Mouse (Mus musculus): Measurements from ENCODE around the gene Unc119.

Unc119 gene

DNA sequence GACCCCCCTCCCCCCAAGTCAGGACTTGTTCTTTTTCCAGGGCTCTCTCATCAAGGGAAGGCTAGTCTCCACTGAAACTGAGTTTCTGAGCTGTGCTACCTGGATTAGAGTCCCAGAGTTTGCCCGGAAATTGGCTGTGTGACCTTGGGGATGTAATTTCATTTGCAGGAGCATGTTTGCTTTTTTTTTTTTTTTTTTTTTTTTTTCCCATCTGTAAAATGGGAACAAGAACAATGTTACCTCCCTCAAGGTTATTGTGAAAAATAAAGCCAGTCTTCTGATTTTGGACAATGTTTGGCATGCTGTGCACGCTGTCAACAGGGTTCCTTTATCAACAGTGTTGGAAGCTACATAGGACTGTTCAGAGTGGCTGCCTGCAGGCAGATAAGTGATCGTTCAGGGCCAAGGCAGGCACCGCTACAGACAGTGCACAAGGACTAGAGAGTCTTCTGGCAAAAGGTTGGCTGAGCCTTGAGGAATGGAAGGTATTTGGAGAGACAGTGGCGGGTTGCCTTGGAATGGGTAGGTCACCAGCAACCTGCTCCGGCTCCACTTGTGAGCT lies 1.1 kb downstream of the Unc119 start:
- in situ Hi-C loops (cut with MboI, MseI), result no loop called here

DNA sequence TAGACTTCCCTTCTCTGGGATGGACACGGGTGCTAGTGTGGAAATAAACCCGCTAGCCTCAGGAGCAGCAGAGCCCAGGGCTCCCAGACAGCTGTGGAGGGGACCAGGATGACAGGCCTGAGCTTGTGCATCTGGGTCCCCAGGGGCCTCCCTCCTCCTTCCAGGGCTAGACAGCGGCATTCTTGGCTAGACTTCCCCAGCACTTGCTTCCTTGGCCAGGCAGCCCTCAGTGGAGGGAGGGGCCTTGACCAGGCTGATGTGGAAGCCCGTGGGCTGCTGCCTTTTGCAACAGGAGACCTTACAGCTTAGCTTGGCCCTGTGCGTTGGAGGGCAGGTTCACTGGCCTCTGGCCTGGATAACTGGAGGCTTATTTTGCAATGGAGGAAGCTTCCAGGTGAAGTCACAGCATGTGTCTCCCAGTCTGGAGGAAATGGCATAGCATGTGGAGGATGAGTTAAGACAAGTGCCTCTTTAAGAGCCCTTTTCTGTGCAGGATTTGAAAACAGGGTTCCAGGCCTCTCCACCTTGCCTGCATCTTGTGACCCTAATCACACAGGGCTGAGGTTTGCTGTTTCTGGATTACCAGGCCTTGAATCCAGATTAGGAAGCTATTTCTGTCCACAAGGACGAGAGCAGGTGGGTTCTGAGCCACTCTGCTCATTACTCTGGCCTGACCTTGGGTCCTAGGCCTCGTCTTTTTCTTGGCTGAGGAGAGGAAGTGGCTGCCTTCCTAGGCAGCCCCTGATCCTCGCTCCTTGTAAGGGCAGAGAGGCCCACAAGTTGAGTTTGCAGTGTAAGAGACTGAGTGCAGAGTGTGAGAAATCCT lies 1.8 kb downstream of the Unc119 start:
- in situ Hi-C loops (cut with MboI, MseI), result no loop called here

DNA sequence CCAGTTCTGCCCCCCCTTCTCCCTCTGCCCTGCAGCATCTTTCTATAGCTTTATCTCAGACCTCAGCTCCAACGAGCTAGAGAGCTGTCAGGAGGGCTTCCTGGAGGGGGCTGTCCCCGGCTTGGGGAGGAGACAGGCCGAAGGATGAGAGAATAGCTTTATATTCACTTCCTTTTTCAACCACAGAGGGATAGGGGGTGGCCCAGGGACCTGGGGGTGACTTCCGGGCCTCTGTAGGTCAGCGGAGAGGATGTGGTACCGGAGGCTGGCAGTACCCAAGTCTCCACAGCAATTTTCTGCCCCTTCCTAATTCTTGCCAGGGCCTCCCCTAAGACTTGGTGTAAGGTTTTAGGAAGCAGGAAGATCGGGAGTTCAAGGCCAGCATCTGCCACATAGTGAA lies 2.5 kb downstream of the Unc119 start:
- in situ Hi-C loops (cut with MboI, MseI), result no loop called here

DNA sequence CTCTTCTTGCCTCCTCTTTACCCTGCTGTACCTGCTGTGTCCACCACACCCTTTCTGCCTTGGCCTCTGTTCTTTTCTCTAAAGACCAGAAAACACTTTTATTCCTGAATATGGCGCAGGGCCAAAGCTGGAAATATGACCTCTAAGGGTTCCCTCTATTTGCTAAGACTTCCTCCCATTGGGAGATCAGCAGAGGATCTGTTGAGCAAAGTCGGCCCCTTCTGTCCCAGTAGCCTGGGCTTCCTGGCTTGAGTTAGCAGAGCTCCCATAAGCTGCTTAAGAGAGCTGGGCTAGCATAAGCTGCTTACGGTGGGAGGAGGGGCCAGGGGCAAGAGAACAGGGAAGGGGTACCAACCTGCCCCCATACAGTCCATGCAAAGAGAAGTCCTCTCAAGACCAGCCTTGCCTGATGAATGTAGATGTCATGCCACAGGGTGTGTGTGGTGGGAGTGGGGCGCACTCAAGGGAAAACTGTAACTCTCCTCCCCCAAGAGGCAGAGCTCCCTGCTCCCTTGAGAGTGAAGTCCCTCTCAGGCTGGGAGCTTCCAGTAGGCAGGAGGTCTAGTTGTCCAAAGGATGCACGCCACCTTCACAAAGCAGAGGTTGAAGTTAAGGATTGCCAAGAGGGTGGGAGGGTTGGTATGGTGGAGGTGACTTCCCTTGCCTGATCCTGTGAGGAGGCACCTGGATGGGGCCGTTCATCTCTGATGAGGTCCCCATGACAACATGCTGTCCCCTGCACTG lies 3.2 kb downstream of the Unc119 start:
- in situ Hi-C loops (cut with MboI, MseI), result no loop called here

DNA sequence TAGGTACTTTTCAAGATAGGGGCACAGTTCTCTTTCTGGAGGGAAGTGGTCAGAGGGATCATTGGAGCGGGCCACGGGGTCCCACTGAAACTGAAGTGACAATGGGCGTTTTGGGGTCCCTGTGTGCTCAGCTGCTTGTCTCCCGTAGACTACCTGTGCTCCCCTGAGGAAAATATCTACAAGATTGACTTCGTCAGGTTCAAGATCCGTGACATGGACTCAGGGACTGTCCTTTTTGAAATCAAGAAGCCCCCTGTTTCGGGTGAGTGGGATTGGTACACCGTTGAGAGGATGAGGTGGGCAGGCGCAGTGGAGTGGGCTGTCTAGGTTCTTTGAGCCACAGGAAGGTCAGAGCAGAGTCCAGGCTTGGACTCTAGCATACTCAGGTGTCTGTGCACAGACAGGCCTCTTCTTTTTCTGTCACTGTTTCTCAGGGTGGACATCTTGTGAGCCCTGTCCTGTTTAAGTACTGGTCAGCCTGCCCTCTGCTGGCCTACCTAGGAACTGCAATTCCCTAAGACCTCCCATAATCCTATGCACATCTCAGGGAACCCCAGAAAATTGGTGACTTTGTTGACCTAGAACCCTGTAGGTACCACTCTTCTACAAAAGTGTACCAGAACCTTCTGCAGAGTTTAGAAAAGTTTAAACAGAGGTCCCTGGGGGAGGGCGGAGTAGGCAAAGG lies 3.9 kb downstream of the Unc119 start:
- in situ Hi-C loops (cut with MboI, MseI), result no loop called here

DNA sequence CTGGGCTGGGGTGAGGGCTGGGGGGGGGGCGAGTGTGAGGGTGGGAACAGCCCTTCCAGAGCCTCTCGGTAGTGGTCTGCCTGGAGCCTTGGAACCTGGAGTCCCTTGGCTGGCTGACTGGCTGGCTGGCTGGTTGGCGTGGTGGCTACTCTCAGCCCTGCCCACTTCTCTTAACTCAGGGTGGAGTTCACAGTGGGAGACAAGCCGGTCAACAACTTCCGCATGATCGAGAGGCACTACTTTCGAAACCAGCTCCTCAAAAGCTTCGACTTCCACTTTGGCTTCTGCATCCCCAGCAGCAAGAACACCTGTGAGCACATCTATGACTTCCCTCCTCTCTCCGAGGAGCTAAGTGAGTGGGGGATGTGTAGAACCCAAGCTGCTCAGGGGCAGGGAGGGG lies 4.6 kb downstream of the Unc119 start:
- in situ Hi-C loops (cut with MboI, MseI), result no loop called here

DNA sequence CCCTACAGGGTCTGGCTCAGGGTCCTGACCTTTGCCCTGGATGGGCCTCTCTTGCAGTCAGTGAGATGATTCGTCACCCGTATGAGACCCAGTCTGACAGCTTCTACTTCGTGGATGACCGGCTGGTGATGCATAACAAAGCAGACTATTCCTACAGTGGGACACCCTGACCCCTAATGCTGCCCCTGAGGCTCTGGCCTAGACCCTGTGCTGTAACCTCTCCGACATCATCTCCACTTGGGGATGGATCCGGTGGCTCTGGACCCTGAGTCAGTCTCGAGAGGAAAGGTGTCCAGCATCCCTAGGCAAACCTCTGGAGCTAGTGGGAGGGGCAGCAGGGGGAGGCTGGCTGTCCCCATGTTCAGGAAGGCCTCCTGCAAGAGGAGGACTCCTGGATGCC lies 5.2 kb downstream of the Unc119 start:
- in situ Hi-C loops (cut with MboI, MseI), result no loop called here

DNA sequence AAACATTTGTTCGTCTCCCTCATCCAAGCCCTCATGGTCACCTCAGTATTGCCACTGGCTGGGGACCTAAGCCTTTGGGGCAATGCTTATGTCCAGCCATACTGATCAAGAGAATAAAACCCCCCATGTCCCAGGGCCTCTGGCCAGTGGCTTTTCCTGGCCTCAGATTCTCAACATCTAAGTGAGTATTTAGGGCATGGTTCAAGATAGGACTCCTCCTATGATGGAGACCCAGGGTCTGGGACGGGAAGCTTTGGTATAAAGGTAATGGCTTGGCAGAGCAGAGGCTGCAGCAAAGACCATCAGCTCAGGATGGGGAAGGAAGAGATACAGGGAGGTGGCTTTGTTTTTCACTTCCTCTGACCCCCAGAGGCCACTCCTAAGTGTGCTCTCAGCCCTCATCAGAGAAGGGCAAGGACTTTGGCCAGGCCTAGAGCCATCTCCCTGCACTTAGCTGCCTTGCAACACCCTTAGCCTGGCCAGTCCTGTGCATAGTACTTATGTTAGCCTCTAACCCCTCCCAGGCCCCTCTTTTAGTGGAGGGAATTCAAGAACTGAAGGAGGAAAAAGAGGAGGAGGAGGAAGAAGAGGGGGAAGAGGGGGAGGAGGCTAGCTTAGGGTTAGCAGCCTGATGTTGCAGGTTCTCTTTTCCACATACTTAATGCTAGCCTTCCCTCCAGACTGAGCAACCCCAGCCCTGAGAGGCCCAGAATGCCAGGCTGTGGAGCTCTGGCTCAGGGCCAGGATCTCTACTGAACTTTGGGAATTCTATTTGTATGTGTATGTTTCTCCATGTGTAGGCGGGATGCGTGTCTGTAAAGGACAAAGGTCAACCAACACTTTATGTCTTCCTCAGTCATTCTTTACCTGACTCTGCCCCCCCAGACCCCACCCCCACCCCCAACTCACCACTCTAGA lies 6.4 kb downstream of the Unc119 start:
- in situ Hi-C loops (cut with MboI, MseI), result no loop called here

DNA sequence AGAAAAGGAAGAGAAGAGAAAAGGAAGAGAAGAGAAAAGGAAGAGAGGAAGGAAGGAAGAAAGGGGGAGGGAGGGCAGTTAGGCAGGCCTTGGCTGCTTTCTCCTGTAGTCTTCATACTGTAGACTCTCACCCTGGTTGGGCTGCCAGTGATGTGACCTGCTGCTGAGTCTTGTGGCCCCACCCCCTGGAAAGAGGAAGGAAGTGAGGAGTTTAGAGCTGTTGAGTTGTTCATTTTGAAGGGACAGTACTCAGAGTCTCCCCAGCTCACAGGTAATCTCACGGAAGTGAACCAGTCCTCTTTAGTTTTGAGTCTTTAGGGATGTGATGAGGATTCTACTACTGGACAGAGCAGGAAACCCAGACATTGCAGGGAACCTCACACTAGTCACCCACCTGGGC lies 9.8 kb downstream of the Unc119 start:
- in situ Hi-C loops (cut with MboI, MseI), result no loop called here

DNA sequence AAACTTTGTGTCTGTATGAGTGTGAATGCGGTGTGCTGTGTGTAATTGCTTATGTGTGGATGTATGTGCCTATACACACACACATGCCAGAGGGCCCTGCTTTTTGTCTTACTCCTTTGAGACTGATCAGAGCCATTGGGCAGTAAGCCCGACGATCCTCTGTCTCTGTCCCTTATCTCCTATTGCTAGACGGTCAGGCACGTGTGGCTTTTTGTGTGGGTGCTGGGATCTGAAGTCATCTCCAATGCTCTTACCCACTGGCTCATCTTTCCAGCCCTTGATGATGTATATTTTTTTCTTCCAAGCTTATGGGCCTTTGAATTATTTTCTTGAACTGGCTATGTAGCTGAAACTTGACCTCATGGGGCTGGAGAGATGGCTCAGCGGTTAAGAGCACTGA lies 11.6 kb downstream of the Unc119 start:
- in situ Hi-C loops (cut with MboI, MseI), result no loop called here

DNA sequence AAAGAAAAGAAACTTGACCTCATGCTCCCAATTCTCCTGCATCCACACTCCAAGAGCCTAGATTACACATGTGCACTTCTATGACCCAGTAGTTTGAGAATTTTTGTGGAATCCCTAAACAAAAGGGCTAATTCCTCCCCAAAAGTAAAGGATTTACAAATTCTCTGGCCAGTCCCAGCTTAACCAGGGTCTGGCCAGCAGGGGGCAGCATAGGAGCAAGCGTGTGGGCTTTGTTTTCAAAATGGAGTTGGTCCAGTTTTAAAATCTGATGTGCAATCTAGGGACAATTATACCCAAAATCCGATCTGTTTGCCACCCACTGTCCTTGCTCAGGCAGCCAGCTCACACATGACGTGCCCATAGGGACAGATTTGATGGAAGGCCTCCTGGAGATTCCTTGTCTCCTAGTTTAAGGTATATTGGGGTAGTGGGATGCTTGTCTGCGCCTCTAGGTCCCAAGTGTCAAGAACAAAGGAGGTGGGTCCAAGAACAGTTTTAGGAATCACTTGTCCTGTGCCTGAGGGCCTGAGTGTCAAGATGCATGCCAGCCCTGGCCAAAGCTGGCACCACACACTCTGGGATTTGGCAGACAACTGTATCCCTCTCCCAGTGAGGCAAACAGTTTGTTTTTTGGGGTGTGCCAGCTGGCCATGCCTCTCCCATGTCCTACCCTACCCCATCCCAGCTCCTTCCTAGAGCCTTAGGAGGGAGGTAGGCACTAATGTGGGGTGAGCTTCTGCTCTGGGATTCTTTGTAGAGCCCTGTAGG lies 12.4 kb downstream of the Unc119 start:
- in situ Hi-C loops (cut with MboI, MseI), result no loop called here

DNA sequence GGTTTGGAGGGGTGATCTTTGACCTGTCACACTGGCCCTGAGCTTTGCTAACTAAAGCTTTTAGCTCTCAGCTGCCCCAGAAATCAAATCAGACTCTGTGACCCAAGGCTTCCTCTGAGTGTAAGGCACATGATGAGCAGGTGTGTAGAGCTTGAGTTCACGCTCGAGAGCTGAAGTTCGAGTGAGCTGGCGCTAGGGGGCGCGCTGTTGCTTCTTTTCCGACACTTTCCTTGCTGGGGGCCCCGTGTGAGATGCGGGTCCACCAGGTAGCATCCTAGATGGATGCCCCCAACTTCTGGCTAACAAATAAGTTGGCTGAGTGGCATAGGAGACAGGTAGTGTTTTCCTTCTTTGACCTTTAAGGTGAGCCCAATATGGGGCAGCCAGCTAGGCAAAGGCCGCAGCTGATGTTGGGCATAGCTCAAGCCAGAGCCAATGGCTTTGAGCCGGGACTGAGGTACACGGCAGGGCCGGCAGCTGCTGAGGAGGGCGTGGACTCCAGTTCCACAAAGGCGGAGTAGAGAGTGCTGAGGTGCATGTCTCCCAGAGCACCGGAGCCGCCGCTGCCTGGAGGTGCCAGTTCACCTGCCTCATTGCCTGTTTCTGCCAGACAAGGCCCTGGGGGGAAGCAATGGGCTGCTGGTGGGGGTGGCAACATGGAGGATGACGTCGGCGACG lies 15.2 kb downstream of the Unc119 start:
- in situ Hi-C loops (cut with MboI, MseI), result no loop called here

DNA sequence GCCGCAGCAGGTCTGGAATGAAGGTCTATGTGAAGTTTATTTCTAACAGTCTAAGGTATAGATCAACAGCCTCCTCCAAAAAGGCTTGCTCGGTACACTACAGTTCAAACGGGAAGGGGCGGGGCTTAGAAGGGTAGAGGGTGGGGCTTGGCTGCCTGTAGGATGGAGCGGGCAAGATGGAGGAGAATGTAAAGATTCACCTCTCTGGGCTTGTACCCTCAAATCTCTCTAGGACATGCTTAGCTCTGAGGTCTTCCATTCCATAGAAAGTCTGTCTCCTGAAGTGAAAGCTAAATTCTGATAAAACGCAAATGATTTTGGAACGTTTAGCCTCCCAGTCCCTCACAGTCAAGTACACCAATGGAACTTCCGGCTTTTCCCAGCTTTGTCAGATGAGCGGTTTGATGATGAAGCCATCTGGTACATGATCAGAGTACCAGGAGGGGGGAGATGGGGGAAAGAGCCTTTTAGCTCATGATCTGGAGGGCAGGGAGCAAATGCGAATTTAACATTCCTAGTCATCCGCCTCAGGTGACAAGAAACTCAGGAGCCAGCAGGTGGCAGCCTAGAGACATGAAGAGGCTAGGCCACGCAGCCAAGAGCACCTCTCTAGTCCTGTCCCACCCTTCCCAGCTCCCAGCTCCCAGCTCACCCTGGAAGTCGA lies 17.0 kb downstream of the Unc119 start:
- in situ Hi-C loops (cut with MboI, MseI), result loop anchor here (5.0 kb wide), 1 partner anchor 37 kb away; no protein-coding TSS in a partner anchor

DNA sequence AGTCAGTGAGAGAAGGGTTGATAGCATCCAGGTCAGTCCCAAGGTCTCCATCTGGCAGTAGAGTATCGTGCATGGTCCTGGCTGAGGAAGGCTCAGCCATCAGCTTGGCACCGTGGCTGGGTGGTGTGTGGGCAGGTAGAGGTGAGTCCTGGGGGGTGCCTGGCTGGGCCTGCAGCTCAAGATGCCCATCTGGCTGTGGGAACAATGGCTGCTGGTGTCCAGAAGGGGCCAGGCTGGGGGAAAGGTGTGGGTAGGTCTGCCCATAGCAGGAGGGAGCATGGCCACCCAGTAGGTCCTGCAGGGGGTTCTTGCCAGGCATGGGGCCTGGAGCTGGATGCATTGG lies 17.5 kb downstream of the Unc119 start:
- in situ Hi-C loops (cut with MboI, MseI), result loop anchor here (5.0 kb wide), 1 partner anchor 37 kb away; no protein-coding TSS in a partner anchor

DNA sequence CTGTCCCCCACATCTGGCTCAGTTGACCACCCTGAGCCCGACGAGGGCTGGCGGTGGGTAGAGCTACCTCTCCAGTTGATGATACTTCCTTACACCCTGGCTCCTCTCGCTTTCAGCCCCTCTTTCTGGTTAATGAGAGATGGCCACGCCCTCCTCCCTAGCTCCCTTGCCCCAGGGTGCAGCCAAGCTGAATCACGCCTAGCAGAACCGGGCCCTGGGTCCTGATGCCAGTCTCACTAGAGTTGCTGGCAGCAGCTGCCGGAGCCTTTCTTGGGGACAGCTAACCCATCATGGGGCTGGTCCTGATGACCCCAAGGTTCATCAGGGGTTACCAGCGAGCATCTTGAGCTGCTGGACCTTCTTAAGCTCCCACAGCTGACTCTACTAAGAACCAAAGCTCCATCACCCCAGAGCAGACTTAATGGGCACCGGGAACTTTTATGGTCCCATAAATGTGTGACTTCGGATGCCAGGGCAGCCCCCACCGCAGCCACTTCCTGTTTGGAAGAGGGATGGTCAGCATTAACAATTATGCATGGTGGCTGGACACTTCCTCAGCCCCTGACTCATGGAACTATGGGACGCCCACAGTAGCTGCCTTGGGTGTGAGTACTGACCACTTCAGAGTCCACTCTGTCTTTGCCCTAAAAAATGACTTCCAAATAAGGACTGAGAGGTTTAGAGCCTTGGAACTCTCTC lies 20.2 kb downstream of the Unc119 start:
- in situ Hi-C loops (cut with MboI, MseI), result loop anchor here (5.0 kb wide), 1 partner anchor 34 kb away; no protein-coding TSS in a partner anchor

DNA sequence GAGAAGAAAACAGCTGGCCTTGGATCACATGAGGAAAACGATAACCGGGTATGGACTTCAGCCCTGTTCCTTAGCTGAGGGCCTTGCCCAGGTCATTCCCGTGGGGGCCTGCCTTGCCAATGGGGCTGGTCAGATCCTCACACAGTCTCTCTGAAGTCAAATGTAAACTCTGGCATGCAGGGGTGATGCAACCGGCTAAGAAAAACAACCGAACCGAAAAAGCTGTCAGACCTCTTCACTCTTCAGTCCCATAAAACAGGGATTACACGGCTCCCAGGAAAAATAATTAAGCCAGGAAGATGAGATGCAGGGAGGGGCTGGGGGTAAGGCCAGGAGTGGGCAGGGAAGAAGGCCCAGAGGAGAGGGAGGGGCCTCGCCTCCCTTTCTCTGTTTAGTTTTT lies 20.8 kb downstream of the Unc119 start:
- in situ Hi-C loops (cut with MboI, MseI), result loop anchor here (5.0 kb wide), 1 partner anchor 33 kb away; no protein-coding TSS in a partner anchor

DNA sequence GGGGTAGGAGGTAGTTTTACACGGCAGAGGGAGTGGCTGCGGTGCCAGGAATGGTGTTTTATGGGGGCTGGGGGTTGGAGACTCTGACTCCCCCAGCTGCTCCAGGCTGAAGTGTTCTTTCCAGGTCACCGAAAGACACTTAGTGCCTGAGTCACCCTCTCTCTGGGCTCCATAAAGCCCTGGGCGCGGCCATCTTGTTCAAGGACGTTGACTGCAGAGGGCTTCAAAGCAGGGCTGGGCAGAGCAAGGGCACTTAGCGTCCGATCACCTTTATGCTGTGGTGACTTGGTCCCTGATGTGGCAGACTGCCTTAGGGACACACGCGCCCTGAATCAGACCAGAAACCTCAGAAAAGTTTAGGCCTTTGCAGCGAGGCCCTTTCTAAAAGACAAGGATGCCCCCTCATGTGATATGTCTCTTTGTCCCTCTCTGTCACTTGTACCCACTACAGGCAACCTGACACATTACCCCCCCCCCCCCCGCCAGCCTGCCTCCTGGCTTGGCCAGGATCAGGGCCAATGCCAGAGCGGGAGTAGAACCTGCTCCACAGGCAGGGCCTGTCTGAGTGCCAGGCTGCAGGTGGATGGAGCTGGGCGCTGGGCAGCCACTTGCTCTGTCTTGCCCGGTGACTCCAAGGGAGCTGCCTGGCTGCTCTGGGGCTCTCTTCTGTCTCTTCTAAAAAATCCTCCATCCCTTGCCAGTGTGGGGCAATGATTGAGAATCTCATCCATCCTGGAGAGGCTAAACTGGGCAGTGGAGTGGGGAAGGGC lies 24.4 kb downstream of the Unc119 start:
- in situ Hi-C loops (cut with MboI, MseI), result no loop called here

DNA sequence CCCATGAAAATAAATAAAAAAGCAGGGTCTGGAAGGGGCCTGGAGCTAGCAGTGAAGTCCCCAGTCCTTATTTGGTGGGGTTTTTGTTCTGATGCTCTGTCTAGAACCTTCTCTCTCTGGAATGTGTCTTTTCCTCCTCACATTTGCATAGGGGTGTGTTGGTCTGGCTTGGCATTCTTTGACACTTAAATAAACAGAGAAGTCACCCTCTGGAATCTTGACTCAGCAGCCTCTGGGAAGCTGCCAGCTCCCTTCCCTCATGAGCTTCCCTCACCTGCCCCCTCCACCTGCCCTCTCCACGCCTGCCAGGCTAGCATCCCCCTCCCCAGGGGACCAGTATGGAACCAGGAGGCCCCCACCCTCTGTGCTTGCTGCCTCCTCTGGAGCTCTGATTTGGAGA lies 27.1 kb downstream of the Unc119 start:
- in situ Hi-C loops (cut with MboI, MseI), result no loop called here
